Mouse (Mus musculus): ENCODE results near the gene Zyg11b. TPM values are rescaled to one million over a fixed set of nuclear protein-coding genes. Genes with fewer than 3 reads are reported as not detected.

Gene Zyg11b
- polyA plus RNA-seq, 1 experiment from 2014 or later, result 4.3 TPM

DNA sequence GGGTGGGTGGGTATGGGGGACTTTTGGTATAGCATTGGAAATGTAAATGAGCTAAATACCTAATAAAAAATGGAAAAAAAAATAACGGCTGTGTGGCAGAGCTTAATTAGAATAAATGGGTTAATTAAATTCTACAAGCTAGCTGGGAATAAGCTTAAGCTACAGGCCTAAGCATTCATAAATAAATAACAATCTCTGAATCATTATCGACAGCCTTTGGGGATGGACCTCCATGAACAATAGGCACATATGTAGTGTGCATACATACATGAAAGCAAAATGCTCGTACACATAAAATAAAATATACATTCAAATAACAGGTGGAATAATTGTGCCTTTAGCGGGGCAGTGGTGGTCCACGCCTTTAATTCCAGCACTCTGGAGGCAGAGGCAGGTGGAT lies 78.4 kb downstream of the Zyg11b start:
- no peak for ATAC-seq (ENCODE audit: low FRiP score, low TSS enrichment)
- no peak overlapping the region for H3K9ac ChIP-seq (ENCODE audit: low read length)
- DNase-seq (ENCODE audit: low spot score), result no peak
- WGBS, result 92% methylated on average over 5 of the region's 5 CpGs
- H3K36me3 ChIP-seq (ENCODE audit: control insufficient read depth, insufficient read depth, low read length), result no peaks in the 10 kb centered on the region
- H3K27me3 ChIP-seq (ENCODE audit: control insufficient read depth, insufficient read depth, low read length), result no peaks in the 10 kb centered on the region
- no peak overlapping the region for H3K27ac ChIP-seq (replicated peaks)
- H3K4me2 ChIP-seq (replicated peaks; ENCODE audit: low read depth), result no peak overlapping the region
- TF ChIP-seq CTCF (IDR thresholded peaks at IDR 0.05; ENCODE audit: low read depth) (no peak), EP300 (optimal IDR thresholded peaks at IDR 0.05) (no peak)
- no peaks in the 10 kb centered on the region for H3K4me1 ChIP-seq (replicated peaks; ENCODE audit: control insufficient read depth, insufficient read depth)
- no peaks in the 10 kb centered on the region for H3K9me3 ChIP-seq (ENCODE audit: control insufficient read depth, low read length)
- H3K4me3 ChIP-seq (ENCODE audit: low read depth, low read length), result no peak overlapping the region

GRCm38 (mm10) chr4:108219019-108219418 lies 81.9 kb downstream of the Zyg11b start:
- Histone ChIP-seq H3K27ac (replicated peaks) (no peak overlapping the region), H3K9me3 (ENCODE audit: control insufficient read depth, low read length) (no peaks in the 10 kb centered on the region)
- TF ChIP-seq EP300 (optimal IDR thresholded peaks at IDR 0.05) (no peak), CTCF (IDR thresholded peaks at IDR 0.05; ENCODE audit: low read depth) (no peak)

DNA sequence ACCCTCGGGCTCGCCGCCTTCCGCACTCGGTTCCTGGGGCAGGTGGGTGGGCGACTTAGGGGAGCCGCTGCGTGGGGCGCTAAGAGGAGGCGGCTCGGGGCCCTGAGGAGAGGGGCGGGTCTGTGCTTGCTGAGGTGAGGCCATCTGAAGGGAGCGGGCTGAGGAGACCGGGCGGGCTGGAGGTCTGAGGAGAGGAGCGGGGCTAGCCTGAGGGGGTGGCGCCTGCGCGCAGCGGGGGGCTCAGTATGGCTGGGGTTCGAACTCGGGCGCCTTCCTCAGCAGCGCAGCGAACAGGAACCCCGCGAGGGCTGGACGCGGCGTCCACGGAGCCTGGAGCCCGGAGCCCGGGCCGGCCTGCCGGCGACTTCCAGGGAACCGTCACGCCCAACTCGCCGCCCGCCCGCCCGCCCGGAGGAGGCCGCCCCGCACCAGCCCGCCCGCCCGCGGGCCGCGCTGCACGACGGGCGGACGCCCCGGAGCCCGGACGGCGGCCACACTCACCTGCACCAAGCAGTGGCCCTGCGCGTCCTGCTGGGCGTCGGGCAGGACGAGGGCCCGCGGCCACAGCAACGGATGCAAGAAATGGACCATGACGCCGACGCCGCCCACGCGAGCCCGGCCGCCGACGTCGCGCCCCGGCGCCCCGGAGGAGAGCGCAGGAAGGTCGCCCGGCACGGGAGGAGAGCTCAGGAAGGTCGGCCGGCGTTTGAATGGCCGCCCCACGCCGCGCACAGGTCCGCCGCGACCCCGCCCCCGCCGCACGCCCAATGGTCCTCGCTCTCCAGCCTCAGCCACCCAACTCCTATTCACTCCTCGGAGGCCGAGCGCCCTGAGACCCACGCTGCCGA lies 83.3 kb downstream of the Zyg11b start, which contains the start of gene Zyg11a:
Zyg11a (minus strand) TSS at position 717 of the 848 bp plus-strand sequence.
- H3K9ac ChIP-seq (ENCODE audit: low read length), result 0 out of 2 replicates have a peak within 1 kb of the TSS, but pooled peaks have one; percentile 35
- no peaks in the 10 kb centered on the region for H3K9me3 ChIP-seq (ENCODE audit: control insufficient read depth, low read length)
- H3K27me3 ChIP-seq (ENCODE audit: control insufficient read depth, insufficient read depth, low read length), result no peaks in the 10 kb centered on the region
- TF ChIP-seq CTCF (IDR thresholded peaks at IDR 0.05; ENCODE audit: low read depth) (no peak), EP300 (optimal IDR thresholded peaks at IDR 0.05) (no peak)
- 2% methylated on average over 59 of the region's 107 CpGs for WGBS
- H3K4me1 ChIP-seq (replicated peaks; ENCODE audit: control insufficient read depth, insufficient read depth), result no peaks in the 10 kb centered on the region
- DNase-seq (ENCODE audit: low spot score), result peak; percentile 48
- ATAC-seq (ENCODE audit: low FRiP score, low TSS enrichment), result peak; percentile 76
- H3K4me2 ChIP-seq (replicated peaks; ENCODE audit: low read depth), result peak within 1 kb of the TSS; percentile 70
- no peak within 1 kb of the TSS for H3K27ac ChIP-seq (replicated peaks)
- H3K36me3 ChIP-seq (ENCODE audit: control insufficient read depth, insufficient read depth, low read length), result no peaks in the 10 kb centered on the region
- peak within 1 kb of the TSS; percentile 41 for H3K4me3 ChIP-seq (ENCODE audit: low read depth, low read length)

More at GRCm38 (mm10) chr4:108219019-108219418, 81.9 kb downstream of the Zyg11b start:
- H3K27me3 ChIP-seq (ENCODE audit: control insufficient read depth, insufficient read depth, low read length), result no peaks in the 10 kb centered on the region
- DNase-seq (ENCODE audit: low spot score) (peak; percentile 17), ATAC-seq (ENCODE audit: low FRiP score, low TSS enrichment) (no peak)
- WGBS, result 15% methylated on average over 9 of the region's 9 CpGs
- H3K36me3 ChIP-seq (ENCODE audit: control insufficient read depth, insufficient read depth, low read length), result no peaks in the 10 kb centered on the region
- no peak overlapping the region for H3K4me2 ChIP-seq (replicated peaks; ENCODE audit: low read depth)
- H3K9ac ChIP-seq (ENCODE audit: low read length), result no peak overlapping the region
- H3K4me1 ChIP-seq (replicated peaks; ENCODE audit: control insufficient read depth, insufficient read depth), result no peaks in the 10 kb centered on the region
- no peak overlapping the region for H3K4me3 ChIP-seq (ENCODE audit: low read depth, low read length)

GRCm38 (mm10) chr4:108213023-108213422 lies 87.9 kb downstream of the Zyg11b start:
- Histone ChIP-seq H3K4me2 (replicated peaks; ENCODE audit: low read depth) (no peak overlapping the region), H3K27ac (replicated peaks) (no peak overlapping the region), H3K4me1 (replicated peaks; ENCODE audit: control insufficient read depth, insufficient read depth) (no peaks in the 10 kb centered on the region), H3K9me3 (ENCODE audit: control insufficient read depth, low read length) (no peaks in the 10 kb centered on the region), H3K4me3 (ENCODE audit: low read depth, low read length) (no peak overlapping the region), H3K36me3 (ENCODE audit: control insufficient read depth, insufficient read depth, low read length) (no peaks in the 10 kb centered on the region), H3K9ac (ENCODE audit: low read length) (no peak overlapping the region), H3K27me3 (ENCODE audit: control insufficient read depth, insufficient read depth, low read length) (no peaks in the 10 kb centered on the region)
- TF ChIP-seq CTCF (IDR thresholded peaks at IDR 0.05; ENCODE audit: low read depth) (no peak), EP300 (optimal IDR thresholded peaks at IDR 0.05) (no peak)
- DNase-seq (ENCODE audit: low spot score) (no peak), ATAC-seq (ENCODE audit: low FRiP score, low TSS enrichment) (no peak)
- WGBS, result 92% methylated on average over 2 of the region's 2 CpGs

DNA sequence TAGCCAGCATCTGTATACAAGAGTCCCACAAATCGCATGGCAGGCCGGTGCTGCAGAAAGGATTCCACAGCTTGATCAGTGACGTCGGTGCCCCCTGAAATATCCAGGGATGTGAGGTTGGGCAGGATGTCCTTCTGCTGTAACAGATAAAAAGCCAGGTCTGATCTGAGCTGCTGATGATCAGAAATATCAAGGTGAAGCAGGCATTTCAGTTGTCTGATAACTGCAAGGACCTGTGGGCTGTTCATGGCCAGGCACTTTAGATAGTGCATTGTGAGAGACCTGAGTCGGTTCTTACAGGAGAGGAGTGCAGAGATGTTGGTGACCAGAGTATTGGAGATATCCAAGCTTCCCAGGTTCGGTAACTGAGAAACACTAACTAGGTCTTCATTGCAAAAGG lies 96.3 kb downstream of the Zyg11b start:
- WGBS, result 92% methylated on average over 6 of the region's 6 CpGs
- no peaks in the 10 kb centered on the region for H3K36me3 ChIP-seq (ENCODE audit: control insufficient read depth, insufficient read depth, low read length)
- ATAC-seq (ENCODE audit: low FRiP score, low TSS enrichment) (no peak), DNase-seq (ENCODE audit: low spot score) (no peak)
- no peak overlapping the region for H3K4me3 ChIP-seq (ENCODE audit: low read depth, low read length)
- TF ChIP-seq EP300 (optimal IDR thresholded peaks at IDR 0.05) (no peak), CTCF (IDR thresholded peaks at IDR 0.05; ENCODE audit: low read depth) (no peak)
- H3K4me2 ChIP-seq (replicated peaks; ENCODE audit: low read depth), result no peak overlapping the region
- no peak overlapping the region for H3K27ac ChIP-seq (replicated peaks)
- H3K9me3 ChIP-seq (ENCODE audit: control insufficient read depth, low read length), result no peaks in the 10 kb centered on the region
- H3K4me1 ChIP-seq (replicated peaks; ENCODE audit: control insufficient read depth, insufficient read depth), result no peaks in the 10 kb centered on the region
- H3K27me3 ChIP-seq (ENCODE audit: control insufficient read depth, insufficient read depth, low read length), result no peaks in the 10 kb centered on the region
- H3K9ac ChIP-seq (ENCODE audit: low read length), result no peak overlapping the region

GRCm38 (mm10) chr4:108199236-108199635 lies 101.7 kb downstream of the Zyg11b start:
- Histone ChIP-seq H3K36me3 (ENCODE audit: control insufficient read depth, insufficient read depth, low read length) (no peaks in the 10 kb centered on the region), H3K4me2 (replicated peaks; ENCODE audit: low read depth) (no peak overlapping the region), H3K4me3 (ENCODE audit: low read depth, low read length) (no peak overlapping the region), H3K27ac (replicated peaks) (no peak overlapping the region), H3K4me1 (replicated peaks; ENCODE audit: control insufficient read depth, insufficient read depth) (no peaks in the 10 kb centered on the region), H3K9me3 (ENCODE audit: control insufficient read depth, low read length) (no peaks in the 10 kb centered on the region), H3K27me3 (ENCODE audit: control insufficient read depth, insufficient read depth, low read length) (no peaks in the 10 kb centered on the region), H3K9ac (ENCODE audit: low read length) (no peak overlapping the region)
- DNase-seq (ENCODE audit: low spot score), result no peak
- ATAC-seq (ENCODE audit: low FRiP score, low TSS enrichment), result no peak
- 56% methylated on average over 2 of the region's 2 CpGs for WGBS
- TF ChIP-seq CTCF (IDR thresholded peaks at IDR 0.05; ENCODE audit: low read depth) (no peak), EP300 (optimal IDR thresholded peaks at IDR 0.05) (no peak)
